Mouse (Mus musculus) stomach, embryonic 14.5 days (tissue): ENCODE measurements around the gene Adora1. TPM values are rescaled to one million over a fixed set of nuclear protein-coding genes. Genes with fewer than 3 reads are reported as not detected.
A peak's percentile ranks its signal among the peaks of the same experiment; 100 is the strongest.
"Not testable (repeated sequence)": the region's sequence is repeated elsewhere in the genome, so short reads cannot be mapped to it uniquely, and the experiment has no call there.

Source experiments
- ATAC-seq: fragments of 200-750 bp; cut with Nextera tagmentation; 2 replicates; pipeline ENCODE4 v1.8.0; 2017; ENCODE audit warnings: low read depth, moderate TSS enrichment; ENCODE audit not compliant: insufficient number of reproducible peaks, insufficient read depth, low FRiP score
- H3K27ac ChIP-seq: fragments of 300-500 bp; sonication (generic); 2 replicates; pipeline ENCODE4 v1.5.1; 2014; ENCODE audit warnings: mild to moderate bottlenecking, low read length, moderate library complexity, mixed read lengths
- H3K27me3 ChIP-seq: fragments of 300-500 bp; sonication (generic); 2 replicates; pipeline ENCODE4 v1.6.1; 2014; ENCODE audit warnings: low read length, control low read depth, mixed read lengths; ENCODE audit not compliant: control insufficient read depth, insufficient read depth
- H3K36me3 ChIP-seq: fragments of 300-500 bp; sonication (generic); 2 replicates; pipeline ENCODE4 v1.6.1; 2014; ENCODE audit warnings: mild to moderate bottlenecking, control low read depth, low read length, moderate library complexity, mixed read lengths; ENCODE audit not compliant: control insufficient read depth, insufficient read depth
- H3K4me1 ChIP-seq: fragments of 300-500 bp; sonication (generic); 2 replicates; pipeline ENCODE4 v1.6.1; 2014; ENCODE audit warnings: low read length, control low read depth, mixed read lengths; ENCODE audit not compliant: control insufficient read depth, insufficient read depth
- H3K4me2 ChIP-seq: fragments of 300-500 bp; sonication (generic); replicated peaks from 2 replicates; pipeline ENCODE4 v1.6.1; 2014; ENCODE audit warnings: low read depth, low read length, control low read depth
- H3K4me3 ChIP-seq: fragments of 300-500 bp; sonication (generic); 2 replicates; pipeline ENCODE4 v1.5.1; 2014; ENCODE audit warnings: low read depth, low read length, control low read depth
- H3K9ac ChIP-seq: fragments of 300-500 bp; sonication (generic); replicated peaks from 2 replicates; pipeline ENCODE4 v1.6.1; 2014; ENCODE audit warnings: low read depth, mild to moderate bottlenecking, control low read depth, low read length, moderate library complexity, mixed read lengths
- H3K9me3 ChIP-seq: fragments of 300-500 bp; sonication (generic); 2 replicates; pipeline ENCODE4 v1.6.1; 2016; ENCODE audit warnings: low read depth, low read length, control low read depth; ENCODE audit not compliant: control insufficient read depth
- WGBS: fragments of 180-500 bp; shearing (Covaris S2); extraction: QIAGEN DNeasy Blood & Tissue Kit; methylation state at CpG from one replicate; pipeline ENCODE4 v1.1.7; 2014; 5-methylcytosine and 5-hydroxymethylcytosine counted together
- polyA plus RNA-seq: library from polyadenylated mRNA; unstranded; fragments of >200 nt; fragmentation: Nextera tagmentation; extraction: Ambion mirVana; gene quantifications from 2 replicates; pipeline ENCODE4 v1.2.1, GENCODE M21; 2014

The Adora1 gene
- polyA plus RNA-seq, 1 experiment from 2014 or later = 0.68 TPM

DNA sequence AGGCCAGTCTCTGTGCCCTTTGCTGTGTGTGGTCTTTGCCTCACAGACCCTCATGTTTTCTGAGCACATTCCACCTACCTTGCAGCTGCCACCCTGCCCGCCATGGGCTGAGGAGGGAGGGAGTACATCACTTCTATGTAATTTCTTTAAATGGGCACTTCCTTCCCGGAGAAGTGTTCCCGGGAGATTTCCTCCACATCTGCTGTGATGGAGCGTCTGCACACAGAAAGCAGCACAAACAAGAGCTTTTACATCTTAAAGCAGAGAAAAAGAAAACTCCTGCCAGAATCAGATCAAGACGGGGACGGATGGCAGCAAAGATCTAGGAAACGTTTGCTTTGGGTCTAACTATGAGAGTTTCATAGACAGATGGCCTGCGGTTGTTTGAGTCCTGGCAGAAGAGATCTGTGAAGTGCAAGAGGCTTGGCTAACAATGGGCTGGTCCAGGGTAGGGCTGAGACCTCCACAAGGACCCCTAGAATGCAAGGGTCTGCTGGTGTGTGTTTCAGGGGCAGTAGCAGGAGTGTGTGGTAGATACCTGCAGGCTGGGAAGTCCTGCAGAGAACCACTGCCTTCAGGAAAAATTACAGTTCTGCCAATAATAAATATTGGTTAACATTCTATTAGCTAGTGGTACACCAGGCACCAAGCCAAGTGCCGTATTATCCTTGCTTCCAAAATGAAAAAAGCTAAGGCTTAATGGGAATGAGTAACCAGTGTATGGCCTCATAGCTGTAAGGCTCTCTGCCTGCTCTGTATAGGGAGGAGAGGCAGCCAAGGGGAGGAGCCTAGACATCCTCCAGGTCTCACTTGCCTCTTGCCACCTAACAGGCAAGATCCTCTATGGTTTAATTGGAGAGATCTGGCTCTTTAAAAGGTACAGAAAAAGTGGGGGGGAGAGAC is 38.5 kb upstream of the Adora1 start:
- Histone ChIP-seq H3K9ac (no peak overlapping the region), H3K27ac (no peak overlapping the region), H3K4me1 (no peaks in the 10 kb centered on the region), H3K9me3 (no peaks in the 10 kb centered on the region), H3K27me3 (no peaks in the 10 kb centered on the region), H3K4me3 (no peak overlapping the region), H3K4me2 (no peak overlapping the region), H3K36me3 (no peaks in the 10 kb centered on the region)
- ATAC-seq = no peak
- 45% methylated on average over 9 of the region's 9 CpGs for WGBS

DNA sequence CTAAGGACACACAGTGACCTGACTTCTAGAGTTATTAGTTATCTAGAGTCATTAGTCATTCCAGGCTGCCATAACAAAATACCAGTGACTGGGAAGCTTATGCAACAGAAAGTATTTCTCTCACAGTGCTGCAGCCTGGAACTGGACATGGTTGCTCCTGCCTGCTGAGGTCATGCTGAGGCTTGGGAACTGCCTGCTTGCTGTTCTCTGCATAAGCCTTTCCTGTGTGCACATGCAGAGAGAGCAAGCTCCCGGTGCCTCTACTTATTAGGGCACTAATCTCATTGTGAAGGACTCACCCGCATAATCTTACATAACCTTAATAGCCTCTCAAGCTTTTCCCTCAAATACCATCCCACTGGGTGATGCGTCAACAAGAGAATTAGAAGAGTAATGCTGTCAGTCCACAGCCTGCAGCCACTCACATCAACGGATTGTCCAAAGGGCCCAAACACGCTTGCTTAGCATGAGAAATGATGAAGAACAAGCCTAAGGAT is 37.6 kb upstream of the Adora1 start:
- no peak overlapping the region for H3K4me3 ChIP-seq
- H3K9ac ChIP-seq = no peak overlapping the region
- 70% methylated on average over 5 of the region's 5 CpGs for WGBS
- H3K9me3 ChIP-seq = no peaks in the 10 kb centered on the region
- no peaks in the 10 kb centered on the region for H3K4me1 ChIP-seq
- no peak overlapping the region for H3K4me2 ChIP-seq
- H3K27ac ChIP-seq = no peak overlapping the region
- H3K27me3 ChIP-seq = no peaks in the 10 kb centered on the region
- H3K36me3 ChIP-seq = no peaks in the 10 kb centered on the region
- no peak for ATAC-seq

DNA sequence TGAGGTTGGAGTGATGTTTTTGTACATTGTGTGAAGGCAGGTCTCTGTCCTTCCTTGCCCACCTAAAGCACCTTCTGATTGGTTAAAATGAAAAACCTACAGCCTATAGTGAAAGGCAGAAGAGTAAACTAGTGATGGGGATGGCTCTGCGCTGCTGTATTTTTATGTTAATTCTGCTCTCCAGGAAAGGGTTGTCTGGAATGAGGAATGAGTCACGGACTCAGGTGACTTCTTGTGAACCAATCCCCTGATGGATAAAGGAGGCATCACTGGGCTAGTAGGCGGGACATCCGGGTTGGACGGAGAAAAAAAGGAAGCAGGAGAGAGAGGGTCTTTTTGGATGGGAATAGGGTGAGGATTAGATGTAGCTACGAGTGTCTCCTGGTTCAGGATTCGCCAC is 34.8 kb upstream of the Adora1 start:
- Histone ChIP-seq H3K36me3 (no peaks in the 10 kb centered on the region), H3K4me1 (no peaks in the 10 kb centered on the region), H3K9ac (no peak overlapping the region), H3K27me3 (no peaks in the 10 kb centered on the region), H3K4me3 (no peak overlapping the region), H3K27ac (no peak overlapping the region), H3K9me3 (no peaks in the 10 kb centered on the region), H3K4me2 (no peak overlapping the region)
- no peak for ATAC-seq
- WGBS = 76% methylated on average over 7 of the region's 7 CpGs

DNA sequence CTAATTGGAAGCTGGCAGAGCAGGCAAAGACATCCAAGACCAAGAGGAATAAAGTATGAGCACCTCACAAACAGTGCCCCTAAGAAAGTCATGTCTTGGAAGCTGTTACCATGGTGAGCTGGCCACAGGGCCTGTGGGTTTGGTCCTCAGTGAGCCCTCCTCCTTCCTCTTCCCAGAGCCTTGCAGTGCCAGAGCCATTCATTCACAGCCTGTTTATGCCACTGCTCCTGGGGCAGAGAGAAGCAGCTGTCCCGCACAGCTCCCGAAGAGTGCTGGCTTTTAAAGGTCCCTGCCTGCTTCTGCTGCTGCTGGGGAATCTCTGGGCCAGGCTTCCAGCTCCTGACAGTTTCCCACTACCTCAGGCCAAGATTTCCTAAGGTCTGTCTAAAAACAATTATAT is 30.6 kb upstream of the Adora1 start:
- no peak overlapping the region for H3K9ac ChIP-seq
- no peaks in the 10 kb centered on the region for H3K4me1 ChIP-seq
- peaks cover 4% of the 10 kb centered on the region; the same call in 1 of the 2 replicates for H3K9me3 ChIP-seq
- H3K4me2 ChIP-seq = no peak overlapping the region
- H3K27ac ChIP-seq = no peak overlapping the region
- H3K27me3 ChIP-seq = no peaks in the 10 kb centered on the region
- H3K36me3 ChIP-seq = no peaks in the 10 kb centered on the region
- no peak overlapping the region for H3K4me3 ChIP-seq
- WGBS = 46% methylated on average over 2 of the region's 2 CpGs
- ATAC-seq = no peak

DNA sequence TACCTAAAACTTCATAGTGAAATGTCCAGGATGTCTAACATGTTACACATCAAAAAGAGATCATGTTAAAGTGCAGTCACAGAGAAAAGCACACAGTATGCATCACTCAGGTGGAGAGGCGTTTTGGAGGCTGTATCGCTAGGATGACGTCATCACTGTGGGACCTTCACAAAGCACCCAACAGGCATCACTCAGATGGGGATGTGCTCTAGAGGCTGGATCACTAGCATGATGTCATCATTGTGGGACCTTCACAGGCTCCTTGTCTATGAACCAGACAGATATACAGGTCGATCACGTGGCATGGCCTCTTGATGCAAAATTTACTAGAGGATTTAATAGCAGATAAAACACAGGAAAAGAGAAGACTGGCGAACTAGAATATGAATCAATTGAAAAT is 29.1 kb upstream of the Adora1 start:
- 87% methylated on average over 6 of the region's 6 CpGs for WGBS
- peaks cover 5% of the 10 kb centered on the region; the same call in 1 of the 2 replicates for H3K9me3 ChIP-seq
- H3K9ac ChIP-seq = no peak overlapping the region
- no peak overlapping the region for H3K4me2 ChIP-seq
- no peak for ATAC-seq
- H3K27ac ChIP-seq = no peak overlapping the region
- no peak overlapping the region for H3K4me3 ChIP-seq
- H3K36me3 ChIP-seq = no peaks in the 10 kb centered on the region
- H3K27me3 ChIP-seq = no peaks in the 10 kb centered on the region
- no peaks in the 10 kb centered on the region for H3K4me1 ChIP-seq

DNA sequence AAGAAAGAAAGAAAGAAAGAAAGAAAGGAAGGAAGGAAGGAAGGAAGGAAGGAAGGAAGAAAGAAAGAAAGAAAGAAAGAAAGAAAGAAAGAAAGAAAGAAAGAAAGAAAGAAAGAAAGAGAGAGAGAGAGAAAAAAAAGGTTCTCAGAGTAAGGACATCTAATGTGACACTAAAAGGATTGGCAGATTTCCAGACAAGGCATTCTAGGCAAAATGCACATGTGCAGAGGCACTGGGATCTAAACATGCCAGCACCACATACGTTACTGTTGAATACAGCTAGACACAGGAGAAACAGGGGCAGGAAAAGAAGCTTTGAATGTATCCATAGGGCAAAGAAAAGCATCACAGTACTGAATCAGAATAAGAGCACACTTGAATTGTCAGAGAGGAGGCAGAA is 14.4 kb upstream of the Adora1 start:
- not testable (repeated sequence) for H3K4me1 ChIP-seq, H3K9me3 ChIP-seq, H3K9ac ChIP-seq, ATAC-seq, H3K27me3 ChIP-seq, H3K4me2 ChIP-seq, H3K4me3 ChIP-seq, H3K36me3 ChIP-seq, H3K27ac ChIP-seq
- 75% methylated on average over 1 of the region's 1 CpGs for WGBS

DNA sequence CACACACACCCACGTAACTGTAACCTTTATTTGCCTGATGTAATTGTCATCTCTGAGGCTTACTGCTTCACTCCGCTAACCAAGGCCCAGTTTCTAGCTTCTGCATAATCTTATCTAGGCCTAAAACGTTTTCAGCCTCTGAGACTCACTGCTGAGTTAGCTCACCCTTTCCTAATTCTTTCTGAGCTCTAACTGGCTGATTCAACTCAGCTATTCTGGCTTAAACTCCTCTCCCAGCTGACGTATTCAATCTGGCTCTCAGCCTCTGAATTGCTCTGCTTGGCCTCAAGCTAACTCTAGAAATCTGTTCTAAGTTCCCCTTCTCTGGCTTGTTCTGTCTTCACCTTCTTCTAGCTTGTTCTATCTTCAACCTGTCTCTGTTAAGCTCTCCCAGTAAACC is 11.4 kb upstream of the Adora1 start:
- Histone ChIP-seq H3K4me3 (no peak overlapping the region), H3K27ac (no peak overlapping the region), H3K4me2 (no peak overlapping the region), H3K9me3 (no peaks in the 10 kb centered on the region), H3K36me3 (no peaks in the 10 kb centered on the region), H3K27me3 (no peaks in the 10 kb centered on the region), H3K9ac (no peak overlapping the region), H3K4me1 (peaks cover 5% of the 10 kb centered on the region; the same call in 1 of the 2 replicates)
- ATAC-seq = no peak
- WGBS = 47% methylated on average over 4 of the region's 4 CpGs

DNA sequence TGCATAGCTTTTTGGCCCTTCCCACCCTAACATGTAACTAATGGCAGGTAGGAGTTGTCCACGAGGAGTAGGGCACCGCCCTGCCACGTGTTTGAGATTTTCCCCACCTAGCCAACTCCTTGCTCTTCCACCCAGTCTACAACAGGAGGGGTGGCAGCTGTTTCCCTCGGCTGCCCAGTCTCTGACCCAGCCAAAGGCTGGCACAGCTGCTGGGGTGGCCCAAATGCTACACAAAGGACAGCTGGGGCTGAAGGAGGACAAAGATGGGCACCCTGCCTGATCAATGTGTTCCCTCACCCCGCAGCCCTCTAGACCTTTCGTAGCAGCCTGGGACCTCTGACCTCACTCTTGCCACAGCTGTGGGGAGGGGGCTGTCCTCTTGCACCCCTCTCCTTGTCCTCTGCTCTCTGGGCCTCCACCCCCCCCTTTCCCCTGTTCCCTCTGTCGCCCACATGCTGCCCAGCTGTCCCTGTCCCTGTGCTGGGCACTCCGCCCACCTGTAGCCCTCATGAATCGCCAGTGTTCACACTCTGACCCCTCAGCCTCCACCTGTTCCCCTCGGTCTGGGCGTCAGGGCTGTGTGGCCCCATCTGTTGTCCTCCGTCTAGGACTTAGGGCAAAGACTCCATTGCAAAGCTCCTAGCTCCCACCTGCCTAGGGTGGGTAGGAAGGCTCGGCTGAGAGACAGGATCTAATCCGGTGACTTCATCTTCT is 9.9 kb upstream of the Adora1 start:
- Histone ChIP-seq H3K27ac (no peak overlapping the region), H3K36me3 (no peaks in the 10 kb centered on the region), H3K4me1 (peaks cover 5% of the 10 kb centered on the region; the same call in 1 of the 2 replicates), H3K4me3 (no peak overlapping the region), H3K9ac (no peak overlapping the region), H3K9me3 (no peaks in the 10 kb centered on the region), H3K27me3 (no peaks in the 10 kb centered on the region), H3K4me2 (no peak overlapping the region)
- ATAC-seq = peak; percentile 50
- WGBS = 71% methylated on average over 14 of the region's 14 CpGs
